ENCODE assay signal across 27 mouse cellular contexts in genomic region chr16:7229232-7229631, GRCm38 (mm10).
DNase-seq lines count a peak whose midpoint lies in the region; ATAC-seq and TF ChIP-seq lines count a peak whose summit lies in the region.
"Had no signal": no experiment of that assay in that cellular context is flagged by ENCODE, and none has a peak within 500 bp of the region (broad histone marks: within the 10 kb centered on the region; RNA-seq: fewer than 3 reads in every experiment).

No protein-coding gene starts in this region.

- no peak overlapping the region for H3K9ac ChIP-seq in forebrain, postnatal 0 days
- no peak overlapping the region for H3K9ac ChIP-seq in forebrain, embryonic 12.5 days
- H3K9ac ChIP-seq in heart, postnatal 0 days (replicated peaks; ENCODE audit: low read depth, low read length), result no peak overlapping the region
- no peak overlapping the region for H3K9ac ChIP-seq in lung, postnatal 0 days (replicated peaks; ENCODE audit: low read depth)
- H3K9ac ChIP-seq: heart, embryonic 13.5 days; hindbrain, embryonic 13.5 days; limb, embryonic 12.5 days; liver, embryonic 15.5 days; lung, embryonic 14.5 days; midbrain, embryonic 13.5 days had no signal

- peak; percentile 86 for ATAC-seq in forebrain, postnatal 0 days
- ATAC-seq in forebrain, embryonic 12.5 days (ENCODE audit: low FRiP score), result no peak
- no peak for ATAC-seq in heart, postnatal 0 days (ENCODE audit: insufficient read depth, low read depth)
- no peak for ATAC-seq in lung, postnatal 0 days
- no peak for ATAC-seq in megakaryocyte-erythroid progenitor cell, adult 5-6 weeks (replicated peaks; ENCODE audit: low FRiP score, low TSS enrichment, poor library complexity, severe bottlenecking)
- ATAC-seq: intestine, embryonic 16.5 days; midbrain, embryonic 13.5 days had no signal

- H3K4me2 ChIP-seq in forebrain, postnatal 0 days (ENCODE audit: low read depth), result no peak overlapping the region
- H3K4me2 ChIP-seq in forebrain, embryonic 12.5 days, result no peak overlapping the region
- H3K4me2 ChIP-seq in heart, postnatal 0 days (ENCODE audit: low read depth, low read length), result no peak overlapping the region
- H3K4me2 ChIP-seq in lung, postnatal 0 days (replicated peaks; ENCODE audit: low read depth, low read length), result no peak overlapping the region
- H3K4me2 ChIP-seq: heart, embryonic 13.5 days; hindbrain, embryonic 13.5 days; limb, embryonic 12.5 days; liver, embryonic 15.5 days; lung, embryonic 14.5 days; midbrain, embryonic 13.5 days had no signal

- no peaks in the 10 kb centered on the region for H3K9me3 ChIP-seq in forebrain, postnatal 0 days (ENCODE audit: low read length)
- no peaks in the 10 kb centered on the region for H3K9me3 ChIP-seq in forebrain, embryonic 12.5 days
- H3K9me3 ChIP-seq in heart, postnatal 0 days (replicated peaks; ENCODE audit: control insufficient read depth, low read length), result no peaks in the 10 kb centered on the region
- no peaks in the 10 kb centered on the region for H3K9me3 ChIP-seq in lung, postnatal 0 days (ENCODE audit: low read length)
- H3K9me3 ChIP-seq: heart, embryonic 13.5 days; hindbrain, embryonic 13.5 days; limb, embryonic 12.5 days; liver, embryonic 15.5 days; midbrain, embryonic 13.5 days had no signal

- no peak for TF ChIP-seq EP300 in heart, postnatal 0 days (IDR thresholded peaks at IDR 0.05; ENCODE audit: low read depth)
- no peak for TF ChIP-seq EP300 in lung, postnatal 0 days (IDR thresholded peaks at IDR 0.05)

- peaks cover 2% of the 10 kb centered on the region; the same call in 1 of the 2 replicates for H3K36me3 ChIP-seq in forebrain, postnatal 0 days (ENCODE audit: insufficient read depth)
- H3K36me3 ChIP-seq in forebrain, embryonic 12.5 days (replicated peaks), result no peaks in the 10 kb centered on the region
- no peaks in the 10 kb centered on the region for H3K36me3 ChIP-seq in heart, postnatal 0 days (replicated peaks; ENCODE audit: control insufficient read depth, insufficient read depth, low read length)
- H3K36me3 ChIP-seq in lung, postnatal 0 days (ENCODE audit: insufficient read depth, low read length), result no peaks in the 10 kb centered on the region
- H3K36me3 ChIP-seq: heart, embryonic 13.5 days; limb, embryonic 12.5 days; liver, embryonic 15.5 days had no signal

- TF ChIP-seq POLR2A in cortical plate, adult 2 months (IDR thresholded peaks at IDR 0.05; ENCODE audit: extremely low read depth, insufficient read depth, low read length), result no peak

- peak; percentile 33 for DNase-seq in forebrain, postnatal 0 days
- peak; percentile 11 for DNase-seq in heart, postnatal 0 days (ENCODE audit: low spot score)
- DNase-seq in heart, adult 9 months (ENCODE audit: low spot score in 2 of 2), result no peak
- peak; percentile 16 for DNase-seq in lung, postnatal 10 days
- DNase-seq in lung, postnatal 0 days (ENCODE audit: low spot score), result no peak
- DNase-seq: adrenal gland, postnatal 25 days; cerebellum, adult 2 months; cerebellum, postnatal 14 days; heart, postnatal 36 days; kidney, adult 8-10 months; kidney, postnatal 4 days; lung, embryonic 14.5 days; lung, postnatal 36 days; right cerebral cortex, postnatal 4 days; thymus, adult 2 months; thymus, postnatal 36 days had no signal

- peak overlapping the region; percentile 59; the same call in 1 of the 2 replicates for H3K27ac ChIP-seq in forebrain, postnatal 0 days (ENCODE audit: low read depth, low read length)
- H3K27ac ChIP-seq in forebrain, embryonic 12.5 days, result no peak overlapping the region
- H3K27ac ChIP-seq in heart, postnatal 0 days (ENCODE audit: low read depth), result no peak overlapping the region
- H3K27ac ChIP-seq in lung, postnatal 0 days (ENCODE audit: low read length), result no peak overlapping the region
- H3K27ac ChIP-seq in cortical plate, adult 2 months (ENCODE audit: insufficient read depth, low read length), result peak overlapping the region; percentile 66; the same call in 1 of the 2 replicates
- H3K27ac ChIP-seq: heart, embryonic 13.5 days; hindbrain, embryonic 13.5 days; kidney, postnatal 0 days; limb, embryonic 12.5 days; liver, embryonic 15.5 days; midbrain, embryonic 13.5 days; stomach, postnatal 0 days had no signal

- H3K27me3 ChIP-seq in forebrain, postnatal 0 days (ENCODE audit: insufficient read depth, low read length), result no peaks in the 10 kb centered on the region
- 0 out of 2 replicates have a peak, but pooled peaks cover 2% of the 10 kb centered on the region for H3K27me3 ChIP-seq in forebrain, embryonic 12.5 days
- H3K27me3 ChIP-seq in heart, postnatal 0 days (ENCODE audit: control insufficient read depth, insufficient read depth, low read length), result no peaks in the 10 kb centered on the region
- H3K27me3 ChIP-seq in lung, postnatal 0 days (replicated peaks; ENCODE audit: insufficient read depth, low read length), result no peaks in the 10 kb centered on the region
- H3K27me3 ChIP-seq: heart, embryonic 13.5 days; hindbrain, embryonic 13.5 days; limb, embryonic 12.5 days; liver, embryonic 15.5 days; midbrain, embryonic 13.5 days had no signal

- WGBS in forebrain, postnatal 0 days, result 42% methylated on average over 4 of the region's 4 CpGs
- 70% methylated on average over 4 of the region's 4 CpGs for WGBS in forebrain, embryonic 12.5 days
- 21% methylated on average over 4 of the region's 4 CpGs for WGBS in heart, postnatal 0 days
- 44% methylated on average over 4 of the region's 4 CpGs for WGBS in lung, postnatal 0 days

- peaks cover 17% of the 10 kb centered on the region for H3K4me1 ChIP-seq in forebrain, postnatal 0 days (ENCODE audit: insufficient read depth)
- H3K4me1 ChIP-seq in forebrain, embryonic 12.5 days, result no peaks in the 10 kb centered on the region
- H3K4me1 ChIP-seq in heart, postnatal 0 days (ENCODE audit: control insufficient read depth, insufficient read depth), result no peaks in the 10 kb centered on the region
- H3K4me1 ChIP-seq in lung, postnatal 0 days (ENCODE audit: insufficient read depth, low read depth, low read length), result no peaks in the 10 kb centered on the region
- H3K4me1 ChIP-seq in cortical plate, adult 2 months (ENCODE audit: control insufficient read depth, insufficient read depth, low read length), result peaks cover 8% of the 10 kb centered on the region
- H3K4me1 ChIP-seq: hindbrain, embryonic 13.5 days; limb, embryonic 12.5 days; liver, embryonic 15.5 days; midbrain, embryonic 13.5 days had no signal

- TF ChIP-seq CTCF in forebrain, postnatal 0 days (IDR thresholded peaks at IDR 0.05; ENCODE audit: low read depth), result no peak
- TF ChIP-seq CTCF in heart, postnatal 0 days (IDR thresholded peaks at IDR 0.05; ENCODE audit: low read depth), result no peak
- TF ChIP-seq CTCF in lung, postnatal 0 days (IDR thresholded peaks at IDR 0.05), result no peak
- no peak for TF ChIP-seq CTCF in cortical plate, adult 2 months (IDR thresholded peaks at IDR 0.05; ENCODE audit: extremely low read depth, insufficient read depth, low read length)

- H3K4me3 ChIP-seq in forebrain, postnatal 0 days (ENCODE audit: low read depth, low read length), result no peak overlapping the region
- no peak overlapping the region for H3K4me3 ChIP-seq in forebrain, embryonic 12.5 days (replicated peaks)
- H3K4me3 ChIP-seq in heart, postnatal 0 days (ENCODE audit: low read depth, low read length), result no peak overlapping the region
- H3K4me3 ChIP-seq in lung, postnatal 0 days (ENCODE audit: low read depth, low read length), result no peak overlapping the region
- no peak overlapping the region for H3K4me3 ChIP-seq in cortical plate, adult 2 months (ENCODE audit: insufficient read depth, low read length)
- H3K4me3 ChIP-seq: heart, embryonic 13.5 days; hindbrain, embryonic 13.5 days; limb, embryonic 12.5 days; liver, embryonic 15.5 days; midbrain, embryonic 13.5 days had no signal

Comparison
In these comparisons a context has a peak if more than half of its experiments do, and no peak if none do; other contexts are left out.
1. DNase-seq: peak in forebrain, postnatal 0 days (single experiment), heart, postnatal 0 days (single experiment) and lung, postnatal 10 days (single experiment); none in heart, adult 9 months (0 of 2) and lung, postnatal 0 days (single experiment).
2. H3K27ac ChIP-seq: peak in forebrain, postnatal 0 days (single experiment) and cortical plate, adult 2 months (single experiment); none in forebrain, embryonic 12.5 days (single experiment), heart, postnatal 0 days (single experiment) and lung, postnatal 0 days (single experiment).